Mouse (Mus musculus): ENCODE results near the gene Nod2. TPM values are rescaled to one million over a fixed set of nuclear protein-coding genes. Genes with fewer than 3 reads are reported as not detected.

The Nod2 gene
- polyA plus RNA-seq, 1 experiment = not detected

DNA sequence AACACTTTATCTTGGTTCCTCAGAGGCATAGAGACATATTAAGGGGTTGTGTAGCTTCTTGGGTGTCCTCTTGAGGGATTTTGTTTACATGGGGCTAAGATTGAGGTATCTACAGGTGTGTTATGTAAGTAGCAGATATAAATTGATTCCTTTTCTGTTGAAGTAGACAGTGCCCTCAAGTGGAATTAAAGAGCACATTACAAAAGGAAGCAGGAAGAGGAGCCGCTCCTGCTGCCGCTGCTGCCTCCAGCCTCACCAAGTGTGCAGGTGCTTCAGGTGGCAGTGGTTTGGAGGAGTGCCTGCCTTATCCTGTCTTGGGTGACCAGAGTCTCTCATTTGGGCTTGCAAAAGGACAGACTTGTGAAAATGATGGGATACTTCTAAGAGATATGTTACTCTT lies 54.5 kb downstream of the Nod2 start:
- H3K4me3 ChIP-seq (ENCODE audit: insufficient read depth, low read length) = no peak overlapping the region
- H3K27ac ChIP-seq (ENCODE audit: insufficient read depth, low read length) = no peak overlapping the region
- no peak for TF ChIP-seq CTCF (IDR thresholded peaks at IDR 0.05; ENCODE audit: borderline replicate concordance, insufficient read depth, low read length)
- no peak for TF ChIP-seq POLR2A (IDR thresholded peaks at IDR 0.05; ENCODE audit: low read depth, low read length)
- H3K4me1 ChIP-seq (ENCODE audit: control insufficient read depth, insufficient read depth, low read length) = no peaks in the 10 kb centered on the region

DNA sequence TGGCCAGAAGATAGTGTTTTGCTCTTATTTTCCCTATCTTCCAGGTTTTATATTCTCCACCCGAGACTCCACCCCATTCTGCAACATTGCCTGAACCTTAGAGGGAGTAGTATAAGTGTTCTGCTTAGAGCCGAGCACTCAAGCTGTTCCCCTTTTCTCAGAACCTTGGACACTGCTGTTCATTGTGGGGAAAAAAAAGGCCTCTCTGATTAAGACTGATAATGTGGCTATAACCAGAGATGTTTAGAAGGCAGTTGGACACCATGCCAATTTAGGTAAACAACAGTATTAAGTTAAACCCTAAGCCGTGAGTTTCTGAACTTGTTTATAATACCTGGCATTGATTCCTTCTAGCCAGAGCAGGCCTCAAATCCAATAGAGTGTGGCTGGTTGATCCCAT lies 55.7 kb downstream of the Nod2 start:
- TF ChIP-seq CTCF (IDR thresholded peaks at IDR 0.05; ENCODE audit: borderline replicate concordance, insufficient read depth, low read length) (no peak), POLR2A (IDR thresholded peaks at IDR 0.05; ENCODE audit: low read depth, low read length) (no peak)
- no peaks in the 10 kb centered on the region for H3K4me1 ChIP-seq (ENCODE audit: control insufficient read depth, insufficient read depth, low read length)
- H3K4me3 ChIP-seq (ENCODE audit: insufficient read depth, low read length) = no peak overlapping the region
- H3K27ac ChIP-seq (ENCODE audit: insufficient read depth, low read length) = no peak overlapping the region

DNA sequence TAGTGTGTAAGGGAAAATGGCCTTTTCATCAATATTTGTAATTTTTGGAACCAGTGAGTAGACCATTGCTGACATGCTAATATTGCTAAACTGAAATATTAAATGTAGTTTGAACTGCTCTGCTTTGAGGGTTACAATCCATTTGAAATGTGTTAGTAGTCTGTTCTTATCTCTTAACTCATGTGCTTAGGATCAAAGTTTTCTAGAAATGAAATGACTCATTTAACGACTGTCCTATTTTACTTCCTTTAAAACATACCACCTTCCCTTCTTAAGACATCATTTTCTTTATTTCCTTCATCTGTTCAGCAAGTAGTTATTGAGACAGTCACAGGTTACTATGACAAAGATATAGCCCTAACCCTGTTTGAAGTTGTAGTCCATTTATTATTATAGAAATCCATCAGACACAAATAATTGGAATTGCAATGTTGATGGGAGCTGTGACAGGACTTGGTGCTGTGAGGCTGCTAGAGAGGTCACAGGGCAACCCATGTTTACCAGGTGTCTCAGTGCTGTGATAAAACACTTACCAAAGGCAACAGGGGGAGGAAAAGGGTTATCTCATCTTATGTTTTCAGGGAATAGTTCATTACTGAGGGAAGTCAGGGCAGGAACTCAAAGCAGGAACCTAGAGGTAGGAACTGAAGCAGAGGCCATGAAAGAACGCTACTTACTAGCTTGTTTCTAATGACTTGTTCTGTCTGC lies 76.3 kb downstream of the Nod2 start:
- Histone ChIP-seq H3K27ac (ENCODE audit: insufficient read depth, low read length) (no peak overlapping the region), H3K4me1 (ENCODE audit: control insufficient read depth, insufficient read depth, low read length) (no peaks in the 10 kb centered on the region), H3K4me3 (ENCODE audit: insufficient read depth, low read length) (no peak overlapping the region)
- TF ChIP-seq CTCF (IDR thresholded peaks at IDR 0.05; ENCODE audit: borderline replicate concordance, insufficient read depth, low read length) (no peak), POLR2A (IDR thresholded peaks at IDR 0.05; ENCODE audit: low read depth, low read length) (no peak)

Other genes starting within 250 kb of the Nod2 start
- gene Nkd1, start 126.0 kb upstream of the Nod2 start, polyA plus RNA-seq (2011; ENCODE audit: insufficient read length, low read depth, missing spikeins) = 2.8 and 12.8 TPM in 2 replicates
- 0.32 TPM in 1 of 2 replicates, not detected in the other for gene Snx20, start 11.2 kb upstream of the Nod2 start, polyA plus RNA-seq (2011; ENCODE audit: insufficient read length, low read depth, missing spikeins)
- gene Cyld, start 49.7 kb downstream of the Nod2 start, polyA plus RNA-seq (2011; ENCODE audit: insufficient read length, low read depth, missing spikeins) = 25.4 and 26.5 TPM in 2 replicates